Mouse (Mus musculus) kidney, postnatal 10 days (tissue): ENCODE results near the gene Pin1.

Source experiments
- DNase-seq: peaks from one replicate; pipeline ENCODE4 v3.0.0; 2021; ENCODE audit warnings: mixed read lengths

The Pin1 gene

GRCm38 (mm10) chr9:20705981-20706380, 54.1 kb downstream of the Pin1 start:
- DNase-seq: no peak

GRCm38 (mm10) chr9:20710471-20710870, 58.6 kb downstream of the Pin1 start:
- DNase-seq: no peak

- DNase-seq: no peak
These were observed 61.1 kb downstream of the Pin1 start for GRCm38 (mm10) chr9:20712934-20713477.

DNA sequence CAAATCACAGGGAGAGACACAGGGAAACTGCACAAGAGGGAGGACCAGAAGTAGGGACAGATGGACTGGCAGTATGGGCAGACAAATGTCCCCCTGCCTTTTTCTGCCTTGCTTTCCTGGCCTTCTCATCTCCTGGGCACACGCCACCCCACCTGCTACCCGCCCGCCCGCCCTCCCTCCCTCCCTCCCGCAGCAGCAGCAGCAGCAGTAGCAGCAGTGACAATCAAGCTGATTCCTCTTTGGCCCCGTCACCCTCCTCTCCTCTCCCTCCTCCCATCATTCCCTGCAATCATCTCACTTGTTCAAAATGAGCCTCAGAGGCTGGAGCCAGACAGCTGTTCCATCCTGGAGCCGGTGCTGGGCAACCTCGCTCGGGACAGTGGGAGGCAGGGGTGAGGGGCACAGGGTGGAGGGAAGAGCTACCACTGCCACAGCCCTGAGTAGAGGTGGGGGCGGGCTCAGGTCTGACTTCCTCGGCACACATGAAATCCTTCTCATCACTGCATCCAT, 61.6 kb downstream of the Pin1 start:
- DNase-seq: no peak

GRCm38 (mm10) chr9:20715332-20715731, 63.4 kb downstream of the Pin1 start:
- DNase-seq: no peak
